Mouse (Mus musculus): ENCODE measurements around the gene Fbxw4. TPM values are rescaled to one million over a fixed set of nuclear protein-coding genes. Genes with fewer than 3 reads are reported as not detected.
A peak's percentile ranks its signal among the peaks of the same experiment; 100 is the strongest.

The Fbxw4 gene
- total and polyA plus RNA-seq, 2 experiments from 2014 or later: 3.0 to 43.7 TPM

DNA sequence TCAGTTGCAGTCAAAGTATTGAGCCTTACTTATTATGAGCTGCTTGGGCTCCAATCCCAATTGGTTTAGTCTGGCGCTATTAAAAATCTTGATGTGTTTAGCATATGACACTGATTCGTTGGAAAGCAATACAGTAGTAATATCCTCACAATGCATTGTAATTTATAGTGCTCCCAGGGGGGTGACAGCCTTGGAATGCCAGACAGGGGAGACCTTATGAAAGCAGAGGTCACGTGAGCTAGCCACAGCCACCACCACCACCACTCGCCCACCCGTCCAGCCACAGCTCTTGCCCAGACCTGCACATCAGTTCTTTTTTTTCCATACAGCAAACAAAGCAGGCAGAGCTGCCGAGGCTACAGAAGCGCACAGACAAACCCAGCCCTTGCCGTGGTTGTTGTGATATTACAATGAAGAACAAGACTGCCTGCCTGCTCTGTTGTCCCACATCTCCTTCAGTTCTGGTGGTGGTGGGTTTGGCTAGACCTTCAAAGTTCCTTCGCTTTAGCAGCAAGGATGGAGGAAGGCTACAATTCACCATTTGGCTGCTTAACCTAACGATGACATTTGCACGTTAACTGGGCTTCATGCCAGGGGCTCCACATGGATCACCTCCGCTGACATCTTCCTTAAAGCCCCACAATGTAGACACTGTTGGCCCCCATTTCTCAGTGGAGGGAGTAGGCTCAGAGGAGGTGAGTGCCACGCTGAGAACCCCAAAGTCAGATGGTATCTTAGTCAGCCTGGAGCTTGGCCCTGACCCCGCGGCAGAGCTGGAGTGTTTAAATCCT, 94.0 kb downstream of the Fbxw4 start:
- Histone ChIP-seq H3K36me3 (replicated peaks; ENCODE audit: control insufficient read depth, insufficient read depth, low read length) (no peaks in the 10 kb centered on the region), H3K27me3 (ENCODE audit: control insufficient read depth, insufficient read depth, low read length) (no peaks in the 10 kb centered on the region), H3K4me3 (ENCODE audit: low read depth, low read length) (no peak overlapping the region), H3K9ac (replicated peaks; ENCODE audit: low read depth, low read length) (no peak overlapping the region), H3K4me1 (ENCODE audit: control insufficient read depth, insufficient read depth) (no peaks in the 10 kb centered on the region), H3K4me2 (ENCODE audit: low read depth, low read length) (no peak overlapping the region), H3K27ac (ENCODE audit: low read depth) (no peak overlapping the region), H3K9me3 (replicated peaks; ENCODE audit: control insufficient read depth, low read length) (no peaks in the 10 kb centered on the region)
- WGBS: 56% methylated on average over 15 of the region's 15 CpGs
- ATAC-seq (ENCODE audit: insufficient read depth, low read depth) (no peak), DNase-seq (ENCODE audit: low spot score) (no peak)
- TF ChIP-seq CTCF (IDR thresholded peaks at IDR 0.05; ENCODE audit: low read depth) (no peak), EP300 (IDR thresholded peaks at IDR 0.05; ENCODE audit: low read depth) (no peak)

DNA sequence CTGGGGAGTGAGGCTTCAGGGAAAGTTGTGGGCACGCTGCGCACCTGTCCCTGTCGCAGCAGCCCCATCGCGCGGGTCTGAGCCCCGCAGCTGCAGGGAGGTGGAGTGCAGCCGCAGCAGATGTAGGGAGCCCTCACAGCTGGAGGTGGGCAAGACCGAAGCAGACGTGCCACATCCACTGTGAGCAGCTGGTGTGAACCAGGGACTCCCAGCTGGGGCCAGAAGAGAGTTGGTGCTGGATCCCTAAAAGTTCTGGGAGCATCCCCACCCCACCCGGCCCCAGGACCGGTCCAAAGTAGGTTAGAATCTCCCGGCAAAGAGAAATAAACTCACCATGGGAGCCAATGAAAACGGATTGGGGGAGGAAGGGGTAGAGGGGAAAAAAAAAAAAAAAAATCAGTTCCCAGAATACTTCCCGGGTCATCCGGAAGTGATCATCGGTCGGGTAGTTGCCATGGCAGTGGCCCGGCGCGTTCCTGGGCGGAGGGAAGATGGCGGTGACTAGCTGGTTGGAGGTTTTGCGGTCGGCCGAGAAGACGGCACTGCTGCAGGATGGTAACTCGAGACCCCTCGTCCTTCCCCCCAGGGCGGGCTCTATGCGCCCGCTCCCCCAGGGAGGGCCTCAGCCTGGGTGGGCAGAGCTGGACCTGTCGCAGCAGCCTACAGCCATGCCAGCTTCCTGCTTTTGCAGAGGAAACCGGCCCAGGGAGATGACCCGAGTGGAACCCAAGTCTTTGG, 99.8 kb downstream of the Fbxw4 start, which contains the start of the genes Poll and Gm17018:
Gene Poll, minus strand, starts transcription at position 379 of the 738 bp plus-strand sequence.
Gene Gm17018, plus strand, starts transcription at position 463 of the 738 bp plus-strand sequence.
- no peaks in the 10 kb centered on the region for H3K9me3 ChIP-seq (replicated peaks; ENCODE audit: control insufficient read depth, low read length)
- H3K27me3 ChIP-seq (ENCODE audit: control insufficient read depth, insufficient read depth, low read length): no peaks in the 10 kb centered on the region
- H3K4me2 ChIP-seq (ENCODE audit: low read depth, low read length): peak within 1 kb of the TSS; percentile 98
- peaks cover 7% of the 10 kb centered on the region for H3K4me1 ChIP-seq (ENCODE audit: control insufficient read depth, insufficient read depth)
- ATAC-seq (ENCODE audit: insufficient read depth, low read depth): peak; percentile 92
- peak within 1 kb of the TSS; percentile 77 for H3K9ac ChIP-seq (replicated peaks; ENCODE audit: low read depth, low read length)
- H3K36me3 ChIP-seq (replicated peaks; ENCODE audit: control insufficient read depth, insufficient read depth, low read length): peaks cover 16% of the 10 kb centered on the region
- peak within 1 kb of the TSS; percentile 65 for H3K4me3 ChIP-seq (ENCODE audit: low read depth, low read length)
- peak within 1 kb of the TSS; percentile 46 for H3K27ac ChIP-seq (ENCODE audit: low read depth)
- DNase-seq (ENCODE audit: low spot score): peak; percentile 85
- under 1% methylated on average over 34 of the region's 35 CpGs for WGBS
- TF ChIP-seq CTCF (IDR thresholded peaks at IDR 0.05; ENCODE audit: low read depth): no peak
- TF ChIP-seq EP300 (IDR thresholded peaks at IDR 0.05; ENCODE audit: low read depth): no peak

GRCm38 (mm10) chr19:45554136-45554535, 106.0 kb downstream of the Fbxw4 start:
- Histone ChIP-seq H3K27ac (ENCODE audit: low read depth) (no peak overlapping the region), H3K9me3 (replicated peaks; ENCODE audit: control insufficient read depth, low read length) (no peaks in the 10 kb centered on the region), H3K4me2 (ENCODE audit: low read depth, low read length) (no peak overlapping the region), H3K9ac (replicated peaks; ENCODE audit: low read depth, low read length) (no peak overlapping the region), H3K4me3 (ENCODE audit: low read depth, low read length) (no peak overlapping the region), H3K4me1 (ENCODE audit: control insufficient read depth, insufficient read depth) (no peaks in the 10 kb centered on the region), H3K27me3 (ENCODE audit: control insufficient read depth, insufficient read depth, low read length) (no peaks in the 10 kb centered on the region; the same call in 1 of the 2 replicates), H3K36me3 (replicated peaks; ENCODE audit: control insufficient read depth, insufficient read depth, low read length) (peaks cover 32% of the 10 kb centered on the region)
- ATAC-seq (ENCODE audit: insufficient read depth, low read depth): no peak
- TF ChIP-seq CTCF (IDR thresholded peaks at IDR 0.05; ENCODE audit: low read depth) (no peak), EP300 (IDR thresholded peaks at IDR 0.05; ENCODE audit: low read depth) (no peak)
- WGBS: 93% methylated on average over 11 of the region's 11 CpGs
- no peak for DNase-seq (ENCODE audit: low spot score)

DNA sequence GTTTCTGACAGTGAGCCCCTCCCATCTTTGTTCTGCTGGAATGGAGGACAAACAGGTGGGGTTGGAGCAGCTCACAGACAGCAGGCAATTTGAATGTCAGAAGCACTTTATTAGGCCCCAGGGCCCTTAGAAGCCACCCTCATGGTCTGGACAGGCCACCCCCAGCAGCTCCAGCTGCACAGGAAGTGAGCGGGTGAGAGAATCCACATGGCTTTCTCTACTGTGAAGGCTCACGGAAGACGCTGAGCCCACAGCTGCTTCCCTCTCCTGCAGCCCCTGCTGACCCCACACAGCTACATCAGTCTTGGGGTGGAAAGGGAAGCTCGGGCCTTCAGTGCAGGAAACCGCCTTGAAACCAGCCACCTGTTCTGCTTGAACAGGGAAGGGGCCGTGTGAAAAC, 107.9 kb downstream of the Fbxw4 start:
- H3K27me3 ChIP-seq (ENCODE audit: control insufficient read depth, insufficient read depth, low read length): peaks cover 2% of the 10 kb centered on the region; the same call in 1 of the 2 replicates
- no peak for TF ChIP-seq CTCF (IDR thresholded peaks at IDR 0.05; ENCODE audit: low read depth)
- TF ChIP-seq EP300 (IDR thresholded peaks at IDR 0.05; ENCODE audit: low read depth): no peak
- H3K9ac ChIP-seq (replicated peaks; ENCODE audit: low read depth, low read length): no peak overlapping the region
- no peaks in the 10 kb centered on the region for H3K9me3 ChIP-seq (replicated peaks; ENCODE audit: control insufficient read depth, low read length)
- WGBS: 59% methylated on average over 6 of the region's 6 CpGs
- no peak for ATAC-seq (ENCODE audit: insufficient read depth, low read depth)
- peaks cover 24% of the 10 kb centered on the region for H3K36me3 ChIP-seq (replicated peaks; ENCODE audit: control insufficient read depth, insufficient read depth, low read length)
- no peak overlapping the region for H3K27ac ChIP-seq (ENCODE audit: low read depth)
- DNase-seq (ENCODE audit: low spot score): no peak
- no peak overlapping the region for H3K4me3 ChIP-seq (ENCODE audit: low read depth, low read length)
- no peaks in the 10 kb centered on the region for H3K4me1 ChIP-seq (ENCODE audit: control insufficient read depth, insufficient read depth)
- no peak overlapping the region for H3K4me2 ChIP-seq (ENCODE audit: low read depth, low read length)

- Histone ChIP-seq H3K4me3 (ENCODE audit: low read depth, low read length) (no peak overlapping the region), H3K4me2 (ENCODE audit: low read depth, low read length) (no peak overlapping the region), H3K27me3 (ENCODE audit: control insufficient read depth, insufficient read depth, low read length) (peaks cover 18% of the 10 kb centered on the region), H3K4me1 (ENCODE audit: control insufficient read depth, insufficient read depth) (no peaks in the 10 kb centered on the region), H3K9ac (replicated peaks; ENCODE audit: low read depth, low read length) (no peak overlapping the region), H3K9me3 (replicated peaks; ENCODE audit: control insufficient read depth, low read length) (no peaks in the 10 kb centered on the region), H3K27ac (ENCODE audit: low read depth) (no peak overlapping the region), H3K36me3 (replicated peaks; ENCODE audit: control insufficient read depth, insufficient read depth, low read length) (peaks cover 13% of the 10 kb centered on the region)
- WGBS: 71% methylated on average over 4 of the region's 4 CpGs
- DNase-seq (ENCODE audit: low spot score): no peak
- TF ChIP-seq CTCF (IDR thresholded peaks at IDR 0.05; ENCODE audit: low read depth): no peak
- no peak for TF ChIP-seq EP300 (IDR thresholded peaks at IDR 0.05; ENCODE audit: low read depth)
- ATAC-seq (ENCODE audit: insufficient read depth, low read depth): no peak
Observed at GRCm38 (mm10) chr19:45549948-45550347, 110.2 kb downstream of the Fbxw4 start.
